Mouse (Mus musculus): ENCODE results near the gene Ftcd. TPM values are rescaled to one million over a fixed set of nuclear protein-coding genes. Genes with fewer than 3 reads are reported as not detected.

Ftcd gene
- polyA plus RNA-seq (2012; rRNA removed), result not detected in 2 replicates

DNA sequence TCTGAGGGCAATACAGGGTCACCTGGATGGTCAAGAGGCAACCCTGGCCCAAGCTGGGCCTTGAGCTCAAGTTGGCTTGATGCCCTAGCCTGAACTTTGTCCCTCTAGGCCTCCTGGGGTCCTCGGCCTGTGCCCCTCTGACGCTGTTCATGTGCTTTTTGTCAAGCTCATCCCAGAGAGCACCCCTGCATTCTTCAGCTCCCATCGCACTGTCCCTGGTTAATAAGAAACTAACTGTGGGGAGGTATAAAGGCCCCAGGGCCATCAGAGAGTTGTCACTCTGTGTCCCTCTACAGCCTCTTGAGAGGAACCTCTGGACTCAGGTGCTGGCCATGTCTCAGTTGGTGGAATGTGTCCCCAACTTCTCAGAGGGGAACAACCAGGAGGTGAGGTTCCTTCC is at the start of gene Ftcd:
Ftcd (plus strand) TSS at position 275 of the 400 bp plus-strand sequence.
- no peak within 1 kb of the TSS for H3K4me3 ChIP-seq (replicated peaks; ENCODE audit: insufficient read depth, low read depth, low read length)
- 79% methylated on average over 3 of the region's 3 CpGs for WGBS
- H3K27me3 ChIP-seq (ENCODE audit: control insufficient read depth, insufficient read depth, low read length), result no peaks in the 10 kb centered on the region
- no peaks in the 10 kb centered on the region for H3K4me1 ChIP-seq (ENCODE audit: control insufficient read depth, insufficient read depth, low read length)
- H3K27ac ChIP-seq (ENCODE audit: insufficient read depth, low read length), result no peak within 1 kb of the TSS
- DNase-seq, result no peak
- TF ChIP-seq POLR2A (IDR thresholded peaks at IDR 0.05; ENCODE audit: borderline replicate concordance, insufficient read depth, low read length) (no peak), CTCF (IDR thresholded peaks at IDR 0.05; ENCODE audit: borderline replicate concordance, insufficient read depth, low read depth, low read length) (no peak)

- Histone ChIP-seq H3K27ac (ENCODE audit: insufficient read depth, low read length) (no peak overlapping the region), H3K4me3 (replicated peaks; ENCODE audit: insufficient read depth, low read depth, low read length) (peak overlapping the region; percentile 76), H3K4me1 (ENCODE audit: control insufficient read depth, insufficient read depth, low read length) (no peaks in the 10 kb centered on the region; the same call in 1 of the 2 replicates), H3K27me3 (ENCODE audit: control insufficient read depth, insufficient read depth, low read length) (no peaks in the 10 kb centered on the region)
- DNase-seq, result no peak
- TF ChIP-seq POLR2A (IDR thresholded peaks at IDR 0.05; ENCODE audit: borderline replicate concordance, insufficient read depth, low read length), result no peak
- no peak for TF ChIP-seq CTCF (IDR thresholded peaks at IDR 0.05; ENCODE audit: borderline replicate concordance, insufficient read depth, low read depth, low read length)
- WGBS, result under 1% methylated on average over 11 of the region's 11 CpGs
Measured at GRCm38 (mm10) chr10:76530922-76531321, 44.5 kb upstream of the Ftcd start.

- TF ChIP-seq CTCF (IDR thresholded peaks at IDR 0.05; ENCODE audit: borderline replicate concordance, insufficient read depth, low read depth, low read length) (no peak; the same call in 1 of the 2 replicates), POLR2A (IDR thresholded peaks at IDR 0.05; ENCODE audit: borderline replicate concordance, insufficient read depth, low read length) (peak; percentile 89)
- DNase-seq, result peak; percentile 97 to 99
- Histone ChIP-seq H3K27ac (ENCODE audit: insufficient read depth, low read length) (0 out of 2 replicates have a peak within 1 kb of the TSS, but pooled peaks have one; percentile 22), H3K27me3 (ENCODE audit: control insufficient read depth, insufficient read depth, low read length) (no peaks in the 10 kb centered on the region), H3K4me1 (ENCODE audit: control insufficient read depth, insufficient read depth, low read length) (no peaks in the 10 kb centered on the region; the same call in 1 of the 2 replicates), H3K4me3 (replicated peaks; ENCODE audit: insufficient read depth, low read depth, low read length) (peak within 1 kb of the TSS; percentile 76)
- WGBS, result under 1% methylated on average over 37 of the region's 37 CpGs
Measured at GRCm38 (mm10) chr10:76531375-76531774, 44.1 kb upstream of the Ftcd start, which contains the start of gene Lss. Gene Lss (plus strand): TSS chr10:76531588.

DNA sequence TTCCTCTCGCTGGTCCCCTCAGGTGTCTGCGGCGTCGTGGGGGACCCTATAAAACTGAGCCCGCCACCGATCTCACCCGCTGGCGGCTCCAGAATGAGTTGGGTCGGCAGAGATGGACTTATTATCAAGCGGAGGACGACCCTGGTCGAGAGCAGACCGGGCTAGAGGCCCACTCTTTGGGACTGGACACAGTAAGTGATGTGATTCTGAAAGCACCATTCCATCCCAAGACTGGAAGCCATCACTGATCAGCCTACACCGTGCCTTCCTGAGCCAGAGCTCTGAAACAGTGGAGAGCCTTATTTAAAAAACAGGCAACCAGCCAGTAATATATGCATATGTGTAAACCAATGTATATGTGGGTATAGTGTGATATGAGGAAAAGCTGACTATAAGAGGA is 43.6 kb upstream of the Ftcd start:
- H3K4me1 ChIP-seq (ENCODE audit: control insufficient read depth, insufficient read depth, low read length), result no peaks in the 10 kb centered on the region; the same call in 1 of the 2 replicates
- WGBS, result under 1% methylated on average over 14 of the region's 14 CpGs
- H3K27me3 ChIP-seq (ENCODE audit: control insufficient read depth, insufficient read depth, low read length), result no peaks in the 10 kb centered on the region
- no peak for DNase-seq
- TF ChIP-seq POLR2A (IDR thresholded peaks at IDR 0.05; ENCODE audit: borderline replicate concordance, insufficient read depth, low read length), result no peak
- TF ChIP-seq CTCF (IDR thresholded peaks at IDR 0.05; ENCODE audit: borderline replicate concordance, insufficient read depth, low read depth, low read length), result no peak
- peak overlapping the region; percentile 73 for H3K4me3 ChIP-seq (replicated peaks; ENCODE audit: insufficient read depth, low read depth, low read length)
- H3K27ac ChIP-seq (ENCODE audit: insufficient read depth, low read length), result 0 out of 2 replicates have a peak overlapping the region, but pooled peaks have one; percentile 22

GRCm38 (mm10) chr10:76535526-76535925 is 39.9 kb upstream of the Ftcd start:
- Histone ChIP-seq H3K27ac (ENCODE audit: insufficient read depth, low read length) (no peak overlapping the region), H3K4me1 (ENCODE audit: control insufficient read depth, insufficient read depth, low read length) (no peaks in the 10 kb centered on the region; the same call in 1 of the 2 replicates), H3K27me3 (ENCODE audit: control insufficient read depth, insufficient read depth, low read length) (no peaks in the 10 kb centered on the region), H3K4me3 (replicated peaks; ENCODE audit: insufficient read depth, low read depth, low read length) (no peak overlapping the region)
- no peak for TF ChIP-seq POLR2A (IDR thresholded peaks at IDR 0.05; ENCODE audit: borderline replicate concordance, insufficient read depth, low read length)
- TF ChIP-seq CTCF (IDR thresholded peaks at IDR 0.05; ENCODE audit: borderline replicate concordance, insufficient read depth, low read depth, low read length), result no peak
- WGBS, result 95% methylated on average over 7 of the region's 7 CpGs
- DNase-seq, result no peak

GRCm38 (mm10) chr10:76537619-76538018 is 37.8 kb upstream of the Ftcd start:
- WGBS, result 65% methylated on average over 9 of the region's 9 CpGs
- no peak for TF ChIP-seq CTCF (IDR thresholded peaks at IDR 0.05; ENCODE audit: borderline replicate concordance, insufficient read depth, low read depth, low read length)
- no peak overlapping the region for H3K27ac ChIP-seq (ENCODE audit: insufficient read depth, low read length)

DNA sequence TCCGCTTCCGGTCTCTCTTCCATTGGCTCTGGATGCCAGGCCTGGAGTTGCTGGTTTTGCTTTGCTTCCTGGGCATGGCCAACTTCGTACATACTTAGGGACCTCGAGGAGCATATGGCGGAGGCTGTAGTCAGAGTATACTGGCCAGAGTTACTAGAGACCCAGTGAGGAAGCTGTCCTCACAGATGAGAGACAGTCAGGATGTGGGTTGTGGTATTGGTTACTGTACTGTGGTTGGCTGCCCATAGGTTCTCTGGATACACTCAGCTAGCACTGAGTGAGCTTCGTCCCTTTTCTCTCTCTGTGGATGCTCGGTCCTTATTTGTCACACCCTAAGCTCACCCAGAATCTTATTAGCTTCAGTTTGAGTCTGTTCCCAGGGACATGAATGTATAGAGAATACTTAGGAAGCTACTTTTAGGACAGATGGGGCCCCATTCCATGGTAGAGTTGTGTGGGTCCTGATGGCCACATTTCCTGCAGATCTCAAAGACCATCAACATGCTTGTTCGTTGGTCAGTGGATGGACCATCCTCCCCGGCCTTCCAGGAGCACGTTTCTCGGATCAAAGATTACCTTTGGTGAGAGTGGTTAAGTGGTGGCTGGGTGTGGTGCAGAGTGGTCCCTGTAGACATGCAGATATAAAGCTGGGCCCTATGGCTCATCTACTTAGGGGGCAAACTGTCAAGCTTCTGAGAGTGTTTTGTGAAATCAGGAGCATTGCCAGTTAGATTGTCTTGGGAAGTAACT is 33.9 kb upstream of the Ftcd start:
- TF ChIP-seq POLR2A (IDR thresholded peaks at IDR 0.05; ENCODE audit: borderline replicate concordance, insufficient read depth, low read length) (no peak), CTCF (IDR thresholded peaks at IDR 0.05; ENCODE audit: borderline replicate concordance, insufficient read depth, low read depth, low read length) (no peak)
- 94% methylated on average over 11 of the region's 11 CpGs for WGBS
- Histone ChIP-seq H3K27ac (ENCODE audit: insufficient read depth, low read length) (no peak overlapping the region), H3K4me3 (replicated peaks; ENCODE audit: insufficient read depth, low read depth, low read length) (no peak overlapping the region), H3K27me3 (ENCODE audit: control insufficient read depth, insufficient read depth, low read length) (no peaks in the 10 kb centered on the region), H3K4me1 (ENCODE audit: control insufficient read depth, insufficient read depth, low read length) (no peaks in the 10 kb centered on the region)
- no peak for DNase-seq

More at GRCm38 (mm10) chr10:76537619-76538018, 37.8 kb upstream of the Ftcd start:
- Histone ChIP-seq H3K4me1 (ENCODE audit: control insufficient read depth, insufficient read depth, low read length) (no peaks in the 10 kb centered on the region), H3K27me3 (ENCODE audit: control insufficient read depth, insufficient read depth, low read length) (no peaks in the 10 kb centered on the region), H3K4me3 (replicated peaks; ENCODE audit: insufficient read depth, low read depth, low read length) (no peak overlapping the region)
- DNase-seq, result no peak

Measured in cerebellum, adult 2 months (tissue).